Mouse (Mus musculus) megakaryocyte, adult 5-6 weeks (primary cell): ENCODE data around the gene Tspan12. TPM values are rescaled to one million over a fixed set of nuclear protein-coding genes. Genes with fewer than 3 reads are reported as not detected.
"Not testable (repeated sequence)": the region's sequence is repeated elsewhere in the genome, so short reads cannot be mapped to it uniquely, and the experiment has no call there.

ENCODE experiments used
- ATAC-seq: 2 replicates; pipeline ENCODE4 v1.8.0; 2016; ENCODE audit warnings: mild to moderate bottlenecking, inconsistent platforms; ENCODE audit not compliant: poor library complexity, severe bottlenecking
- total RNA-seq, 2 experiments: library from RNA; stranded (forward) in 1 of 2; stranded (reverse) in 1 of 2; fragments of 153-499, 151-499 nt in 1 of 2; fragments of 221-1000, 200-1000 nt in 1 of 2; gene quantifications; 2 replicates each; pipeline versions ENCODE4 v1.2.3 to v1.2.4; 2015 to 2017

The Tspan12 gene
- total RNA-seq, 2 experiments from 2014 or later = not detected

DNA sequence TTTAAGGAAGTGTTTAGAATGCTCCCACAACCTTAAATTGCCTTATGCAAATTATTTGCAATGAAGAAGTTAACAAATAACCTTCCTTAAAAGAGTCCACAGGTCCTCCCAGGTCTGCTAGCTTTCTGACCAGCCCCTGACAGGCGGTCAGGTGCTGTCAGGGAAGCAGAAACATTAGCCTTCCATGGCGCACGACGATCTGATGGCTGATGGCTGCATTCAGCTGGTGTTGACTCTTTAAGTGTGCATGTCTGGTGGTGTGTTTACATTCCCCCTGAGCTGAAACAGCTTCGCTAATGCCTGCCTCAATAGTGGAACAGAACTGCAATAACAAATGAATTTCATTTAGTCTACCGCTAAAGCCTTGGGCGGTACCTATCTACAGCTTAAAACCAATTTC, 22.4 kb downstream of the Tspan12 start:
- no peak for ATAC-seq

DNA sequence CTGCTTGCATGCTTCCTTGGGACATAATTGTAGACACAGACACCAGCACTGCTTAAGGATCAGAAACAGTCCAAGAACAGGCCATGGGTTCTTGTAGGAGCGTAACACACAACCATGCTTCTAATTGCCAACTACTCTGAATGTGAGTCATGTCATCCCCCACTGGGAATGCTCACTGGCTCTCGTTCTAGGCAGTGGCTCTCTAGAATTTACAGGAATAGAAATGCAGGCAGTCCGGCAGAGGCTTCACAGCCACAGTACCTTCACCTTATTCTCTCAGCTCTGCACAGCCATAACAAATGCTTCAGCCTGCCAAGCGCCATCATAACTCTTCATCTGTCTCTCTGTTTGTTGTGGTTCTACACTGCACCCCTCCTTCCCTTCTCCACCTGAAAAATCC, 23.9 kb downstream of the Tspan12 start:
- no peak for ATAC-seq

GRCm38 (mm10) chr6:21828001-21828400, 24.3 kb downstream of the Tspan12 start:
- no peak for ATAC-seq

GRCm38 (mm10) chr6:21823694-21824093, 28.6 kb downstream of the Tspan12 start:
- ATAC-seq = no peak

DNA sequence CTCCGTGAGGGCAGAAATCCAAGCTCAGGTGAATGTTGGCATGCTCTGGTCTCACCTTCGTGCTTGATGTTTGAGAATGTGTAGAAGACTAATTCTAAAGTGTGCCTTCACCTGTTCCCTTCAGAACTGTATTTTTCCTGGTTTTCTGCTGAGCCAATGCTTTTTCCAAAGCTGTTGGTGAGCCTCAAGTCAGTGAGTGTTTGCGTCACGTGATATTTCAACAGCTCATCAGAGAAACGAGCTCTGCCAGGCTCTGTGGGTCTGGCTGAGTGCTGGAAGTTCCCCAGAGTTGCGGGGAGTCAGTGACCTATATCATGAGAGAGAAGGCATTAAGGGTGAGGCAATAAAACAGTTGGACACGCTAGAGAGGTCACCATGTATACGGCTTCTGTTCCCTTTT, 29.0 kb downstream of the Tspan12 start:
- ATAC-seq = no peak

DNA sequence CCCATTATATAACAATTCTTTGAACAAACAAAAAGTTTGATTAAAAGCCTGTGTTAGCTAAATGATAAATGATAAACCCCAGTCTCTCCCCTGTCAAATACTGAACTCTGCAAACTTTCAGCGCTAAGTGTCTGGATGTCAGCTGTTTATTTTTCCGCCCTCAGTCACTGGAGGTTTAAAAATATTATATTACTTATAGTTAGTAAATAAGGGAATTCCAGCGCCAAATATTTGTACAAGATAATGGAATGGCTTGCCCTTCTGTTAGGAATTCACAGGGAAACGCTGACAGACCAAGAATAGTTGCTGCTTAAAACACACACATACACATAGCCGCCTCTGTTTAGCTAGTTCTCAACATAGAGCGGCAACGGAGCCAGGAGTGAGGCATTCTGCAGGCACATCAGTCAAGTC, 29.6 kb downstream of the Tspan12 start:
- ATAC-seq = no peak

GRCm38 (mm10) chr6:21818107-21818807, 34.1 kb downstream of the Tspan12 start:
- no peak for ATAC-seq

DNA sequence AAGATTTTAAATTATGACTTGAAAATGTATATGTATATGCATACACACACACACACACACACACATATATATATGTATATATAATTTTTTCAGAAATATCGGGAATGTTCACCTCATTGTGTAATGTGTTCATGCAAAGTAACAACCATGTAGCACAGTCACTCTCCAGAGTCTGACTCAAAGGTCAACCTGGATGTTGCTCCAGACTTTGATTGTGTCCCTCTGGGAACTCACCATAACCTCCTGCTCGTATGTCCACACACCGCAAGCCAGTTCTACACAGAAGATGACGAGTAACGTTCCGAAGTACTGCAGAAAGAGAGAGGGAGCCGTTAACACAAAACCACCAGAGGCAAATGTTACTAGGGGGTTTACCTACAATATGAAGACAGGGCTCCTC, 46.3 kb downstream of the Tspan12 start:
- ATAC-seq = no peak

GRCm38 (mm10) chr6:21805013-21805570, 47.2 kb downstream of the Tspan12 start:
- ATAC-seq = no peak

DNA sequence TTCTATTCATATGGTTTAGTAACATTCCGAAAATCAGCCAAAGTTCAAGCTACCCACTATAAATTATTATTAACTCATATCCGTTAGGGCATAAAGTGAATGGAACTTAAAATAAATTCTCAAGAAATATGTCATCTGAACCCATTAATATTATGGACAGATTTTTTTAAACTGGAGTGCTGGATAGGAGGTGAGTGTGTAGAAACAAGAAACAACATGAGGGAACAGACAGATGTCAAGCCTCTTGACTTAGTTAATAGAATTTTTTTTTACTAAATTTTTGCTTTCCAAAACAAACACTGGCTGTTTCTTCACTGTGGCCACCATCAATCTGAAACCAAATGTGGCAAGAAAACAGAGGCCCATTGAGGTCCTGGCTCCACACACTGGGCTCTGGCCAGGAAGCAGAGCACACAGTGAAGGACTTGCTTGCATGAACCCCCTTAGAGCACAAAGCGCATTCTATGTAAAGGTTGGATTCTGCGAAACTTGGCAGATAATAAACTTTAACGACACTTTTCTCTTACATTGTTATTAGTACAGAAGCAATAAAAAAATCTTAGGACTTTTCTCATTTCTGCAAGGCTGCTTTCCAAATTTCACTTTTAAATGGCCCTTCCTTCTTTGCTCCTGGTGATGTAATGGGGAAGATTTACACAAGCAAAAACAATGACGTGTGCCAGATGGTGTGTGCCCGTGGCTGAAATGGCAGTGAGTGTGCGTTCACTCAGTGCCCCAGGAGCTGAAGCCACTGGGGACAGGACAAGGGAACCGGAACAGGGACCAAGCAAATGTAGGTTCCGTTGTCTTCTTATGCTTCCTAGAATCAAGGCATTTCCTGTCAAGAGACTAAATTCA, 48.6 kb downstream of the Tspan12 start:
- ATAC-seq = no peak

- ATAC-seq = no peak
Observed at GRCm38 (mm10) chr6:21798581-21798980, 53.7 kb downstream of the Tspan12 start.

DNA sequence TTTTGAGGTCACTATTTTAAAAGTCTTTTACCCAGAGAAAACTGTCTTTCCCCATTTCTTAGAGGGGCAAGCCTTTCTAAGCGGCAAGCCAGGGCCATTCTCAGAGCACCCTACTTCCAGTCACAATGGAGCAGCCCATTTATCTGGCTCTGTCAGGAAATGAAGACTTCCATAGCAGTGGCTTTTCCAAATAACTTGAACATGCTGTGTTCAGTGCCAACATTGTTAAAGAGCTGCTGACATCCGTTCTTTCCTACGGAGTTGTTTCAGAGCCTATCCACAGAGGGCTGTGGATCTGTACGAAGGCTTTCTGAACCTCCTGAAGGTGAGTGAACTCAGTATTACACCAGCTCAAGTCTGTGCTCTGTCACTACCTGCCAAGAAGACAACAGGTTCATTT, 55.2 kb downstream of the Tspan12 start:
- ATAC-seq = no peak

GRCm38 (mm10) chr6:21796413-21796812, 55.9 kb downstream of the Tspan12 start:
- ATAC-seq = no peak

DNA sequence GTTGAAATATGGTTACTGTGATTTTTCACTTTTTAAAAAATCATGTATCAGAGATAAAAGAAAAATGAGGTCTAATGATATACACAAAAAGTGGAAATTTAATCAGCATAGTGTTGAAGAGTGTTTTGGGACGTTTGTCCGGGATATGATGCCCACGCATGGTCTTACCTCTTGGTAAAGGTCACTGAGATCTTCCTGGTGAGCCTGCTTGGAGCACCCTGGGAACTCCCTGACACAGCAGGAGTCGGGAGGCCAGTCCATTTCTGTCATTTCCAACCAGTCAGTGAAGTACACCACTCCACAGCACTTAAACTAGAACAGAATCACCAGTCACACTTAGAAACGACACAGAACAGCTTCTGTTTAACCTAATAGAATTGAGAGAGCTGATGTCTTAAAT, 56.9 kb downstream of the Tspan12 start:
- no peak for ATAC-seq

DNA sequence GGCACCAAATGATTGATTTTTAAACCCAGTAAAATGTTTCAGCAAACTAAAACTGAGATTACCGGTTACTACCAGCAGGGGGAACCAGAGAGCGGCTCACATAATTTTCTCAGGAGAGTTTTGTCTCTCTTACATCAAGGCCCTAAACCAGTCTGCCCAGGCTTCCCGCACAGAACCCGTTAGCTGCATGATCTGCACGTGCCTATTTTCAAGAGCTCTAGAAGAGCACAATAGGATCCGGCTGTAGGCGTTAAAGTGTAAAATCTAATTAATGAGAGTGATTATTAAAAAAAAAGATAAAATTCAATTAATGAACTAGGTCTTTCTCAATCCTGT, 57.3 kb downstream of the Tspan12 start:
- peak; percentile 77 for ATAC-seq

GRCm38 (mm10) chr6:21794337-21795071, 57.8 kb downstream of the Tspan12 start:
- 0 out of 2 replicates have a peak, but pooled peaks have one; percentile 12 for ATAC-seq

- no peak for ATAC-seq
Observed at GRCm38 (mm10) chr6:21791307-21791706, 61.0 kb downstream of the Tspan12 start.

- ATAC-seq = no peak
Observed at GRCm38 (mm10) chr6:21790550-21791086, 61.7 kb downstream of the Tspan12 start.

DNA sequence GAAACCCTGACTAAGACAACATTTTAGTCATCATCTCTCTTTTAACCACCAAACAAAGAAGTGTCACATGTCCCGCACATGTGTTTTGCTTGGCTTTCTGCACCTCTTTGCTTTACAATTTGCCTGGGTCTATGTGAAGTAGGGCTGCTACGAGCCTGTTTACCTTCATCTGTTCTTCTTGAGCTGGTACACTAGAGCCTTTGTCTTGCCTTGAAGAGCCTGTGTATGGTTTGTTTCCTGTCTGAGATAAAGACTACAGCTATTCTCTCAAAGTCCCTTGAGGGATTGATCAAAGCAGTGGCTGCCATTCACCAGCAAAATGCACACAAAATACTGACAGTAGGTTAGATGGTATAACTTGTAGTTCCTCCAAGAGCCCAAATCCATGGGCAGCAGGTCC, 62.3 kb downstream of the Tspan12 start:
- no peak for ATAC-seq

- ATAC-seq = not testable (repeated sequence)
Observed at GRCm38 (mm10) chr6:21789582-21789981, 62.7 kb downstream of the Tspan12 start.

DNA sequence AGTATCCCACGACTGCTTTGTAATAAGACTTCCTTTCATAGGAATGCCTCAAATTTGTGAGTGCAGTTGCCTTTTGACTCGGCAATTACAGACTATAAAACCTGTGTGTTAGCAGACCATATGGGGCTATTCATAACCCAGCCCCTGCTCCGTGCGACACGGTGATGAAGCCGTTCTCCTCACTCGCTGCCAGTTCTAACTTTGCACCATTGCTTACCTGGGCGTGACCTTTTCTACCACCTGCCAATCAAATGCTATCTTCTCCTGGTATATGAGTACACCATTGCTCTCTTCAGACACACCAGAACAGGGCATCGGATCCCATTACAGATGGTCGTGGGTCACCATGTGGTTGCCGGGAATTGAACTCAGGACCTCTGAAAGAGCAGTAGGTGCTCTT, 64.6 kb downstream of the Tspan12 start:
- no peak for ATAC-seq
